Mouse (Mus musculus) lung, adult 2 months (tissue): ENCODE data around the gene Glmp. TPM values are rescaled to one million over a fixed set of nuclear protein-coding genes. Genes with fewer than 3 reads are reported as not detected.

Experiments
- DNase-seq: peaks from one replicate; pipeline ENCODE4 v3.0.0; 2022
- H3K4me1 ChIP-seq: fragments of 200-500 bp; 2 replicates; pipeline ENCODE4 v1.6.1; 2011; ENCODE audit warnings: low read length; ENCODE audit not compliant: control insufficient read depth, insufficient read depth
- H3K4me3 ChIP-seq: fragments of 200-500 bp; replicated peaks from 2 replicates; pipeline ENCODE3; 2011; ENCODE audit warnings: low read depth, mild to moderate bottlenecking, control low read depth, low read length; ENCODE audit errors: extremely low read depth
- CTCF ChIP-seq: fragments of 200-500 bp; IDR thresholded peaks from 2 replicates; pipeline ENCODE4 v1.5.1; 2011; ENCODE audit warnings: mild to moderate bottlenecking, low read length, control low read depth; ENCODE audit not compliant: insufficient read depth
- POLR2A ChIP-seq: fragments of 200-500 bp; IDR thresholded peaks from 2 replicates; pipeline ENCODE4 v1.6.1; 2011; ENCODE audit warnings: low read depth, mild to moderate bottlenecking, control low read depth, low read length, borderline replicate concordance; ENCODE audit errors: extremely low read depth
- WGBS: fragments of 180-500 bp; shearing (Covaris S2); methylation state at CpG from one replicate; pipeline ENCODE4 v1.1.7; 2018; 5-methylcytosine and 5-hydroxymethylcytosine counted together
- polyA plus RNA-seq: library from polyadenylated mRNA; depleted of rRNA; stranded (reverse); fragments of >200 nt; gene quantifications from 2 replicates; pipeline ENCODE4 v1.2.3, GENCODE M21; 2012

The Glmp gene
- polyA plus RNA-seq, 1 experiment: 183 TPM

GRCm38 (mm10) chr3:88296110-88296560, 28.7 kb upstream of the Glmp start:
- Histone ChIP-seq H3K4me3 (peak overlapping the region; percentile 85), H3K4me1 (peaks cover 7% of the 10 kb centered on the region)
- under 1% methylated on average over 12 of the region's 12 CpGs for WGBS
- TF ChIP-seq CTCF (no peak), POLR2A (no peak)
- DNase-seq: no peak

DNA sequence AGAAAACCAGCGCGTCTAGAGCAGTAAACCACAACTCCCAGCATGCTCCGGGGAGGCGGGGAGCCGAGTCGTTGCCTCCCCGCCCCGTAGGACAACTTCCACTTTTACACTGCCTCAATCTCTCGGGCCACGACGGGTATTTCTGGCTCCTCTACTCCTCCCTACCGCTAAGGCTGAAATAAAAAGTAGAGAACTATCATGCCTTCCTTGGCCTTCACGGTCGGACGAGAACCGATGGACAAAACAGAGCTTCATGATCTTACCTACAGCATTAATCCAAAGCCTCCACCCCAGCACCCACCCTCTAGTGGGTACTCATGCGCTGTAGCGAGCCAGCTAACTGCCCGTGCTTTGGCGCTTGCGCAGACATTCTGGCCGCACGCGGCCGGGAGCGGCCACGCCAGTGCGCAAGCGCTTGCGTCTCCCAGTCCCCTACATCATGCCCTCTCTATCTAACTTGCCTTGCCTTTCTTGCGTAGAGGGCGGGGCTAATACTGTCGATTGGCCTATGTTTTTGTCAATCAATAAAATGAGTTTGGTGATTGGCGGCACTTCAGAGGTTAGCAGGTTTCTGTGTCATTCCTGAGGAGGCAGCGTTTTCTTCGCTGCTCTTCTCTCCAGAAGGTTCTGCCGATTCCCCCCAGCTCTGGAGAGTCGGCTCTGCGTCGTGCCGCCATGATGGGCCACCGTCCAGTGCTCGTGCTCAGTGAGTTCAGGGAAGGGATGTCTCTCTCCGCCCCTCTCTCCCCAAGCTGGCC, 28.1 kb upstream of the Glmp start, which contains the start of the genes Tsacc and Cct3:
Gene Tsacc (minus strand): TSS at position 439 of the 758 bp plus-strand sequence.
Gene Cct3 (plus strand): TSS at position 556 of the 758 bp plus-strand sequence.
- WGBS: under 1% methylated on average over 44 of the region's 44 CpGs
- Histone ChIP-seq H3K4me1 (peaks cover 7% of the 10 kb centered on the region), H3K4me3 (peak within 1 kb of the TSS; percentile 96)
- TF ChIP-seq CTCF: no peak
- TF ChIP-seq POLR2A: peak; percentile 81
- peak; percentile 90 for DNase-seq

GRCm38 (mm10) chr3:88297321-88297851, 27.4 kb upstream of the Glmp start:
- no peak for DNase-seq
- TF ChIP-seq CTCF (no peak), POLR2A (no peak)
- Histone ChIP-seq H3K4me3 (peak overlapping the region; percentile 96), H3K4me1 (peaks cover 7% of the 10 kb centered on the region)
- WGBS: under 1% methylated on average over 30 of the region's 30 CpGs

- peaks cover 7% of the 10 kb centered on the region for H3K4me1 ChIP-seq
- TF ChIP-seq POLR2A (no peak), CTCF (no peak)
- 82% methylated on average over 1 of the region's 1 CpGs for WGBS
These were observed 25.7 kb upstream of the Glmp start for GRCm38 (mm10) chr3:88299172-88299571.

DNA sequence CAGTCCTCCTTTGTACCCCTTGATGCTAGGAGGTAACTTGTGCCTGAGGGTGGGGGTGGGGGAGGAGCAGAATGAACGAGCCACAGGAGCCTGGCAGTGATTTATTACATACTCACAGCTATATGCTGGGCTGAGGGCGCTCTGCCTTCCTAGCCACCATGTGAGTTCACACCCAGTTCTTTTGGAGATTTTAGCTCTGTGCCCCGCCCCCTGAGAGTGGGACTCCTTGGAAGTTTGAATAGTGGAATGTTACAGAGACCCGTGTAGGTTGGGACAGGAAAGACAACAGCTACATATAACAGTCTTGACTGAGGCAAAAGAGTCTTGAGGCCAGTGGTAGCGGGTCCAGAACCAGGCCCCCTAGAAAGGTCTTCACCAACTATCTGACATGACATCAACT, 4.1 kb downstream of the Glmp start:
- peaks cover 9% of the 10 kb centered on the region for H3K4me1 ChIP-seq
- WGBS: 69% methylated on average over 5 of the region's 5 CpGs
- H3K4me3 ChIP-seq: no peak overlapping the region
- TF ChIP-seq CTCF (no peak), POLR2A (no peak)
- DNase-seq: no peak

More at GRCm38 (mm10) chr3:88299172-88299571, 25.7 kb upstream of the Glmp start:
- no peak overlapping the region for H3K4me3 ChIP-seq
- DNase-seq: no peak

DNA sequence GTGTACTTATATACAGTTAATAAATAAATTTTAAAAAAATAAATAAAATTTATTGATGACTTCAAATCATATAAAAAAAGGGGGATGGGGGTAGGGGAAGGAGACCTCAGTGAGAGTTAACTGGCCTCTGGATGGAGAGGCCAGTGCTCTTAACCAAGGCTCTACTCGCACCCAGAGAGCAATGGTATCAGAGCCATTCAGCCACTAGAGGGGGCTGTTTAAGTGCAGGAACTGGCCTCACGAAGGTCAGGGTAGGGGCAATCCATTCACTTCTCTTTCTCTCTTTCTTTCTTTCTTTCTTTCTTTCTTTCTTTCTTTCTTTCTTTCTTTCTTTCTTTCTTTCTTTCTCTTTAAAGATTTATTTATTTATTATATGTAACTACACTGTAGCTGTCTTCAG, 6.5 kb downstream of the Glmp start:
- TF ChIP-seq POLR2A (no peak), CTCF (peak; percentile 80)
- peak; percentile 26 for DNase-seq
- WGBS: 16% methylated on average over 2 of the region's 2 CpGs
- no peak overlapping the region for H3K4me3 ChIP-seq
- no peaks in the 10 kb centered on the region for H3K4me1 ChIP-seq

GRCm38 (mm10) chr3:88334029-88334658, 9.3 kb downstream of the Glmp start:
- Histone ChIP-seq H3K4me3 (peak overlapping the region; percentile 15), H3K4me1 (peaks cover 7% of the 10 kb centered on the region)
- 53% methylated on average over 12 of the region's 12 CpGs for WGBS
- DNase-seq: peak; percentile 40
- no peak for TF ChIP-seq CTCF
- peak; percentile 41; the same call in 1 of the 2 replicates for TF ChIP-seq POLR2A

DNA sequence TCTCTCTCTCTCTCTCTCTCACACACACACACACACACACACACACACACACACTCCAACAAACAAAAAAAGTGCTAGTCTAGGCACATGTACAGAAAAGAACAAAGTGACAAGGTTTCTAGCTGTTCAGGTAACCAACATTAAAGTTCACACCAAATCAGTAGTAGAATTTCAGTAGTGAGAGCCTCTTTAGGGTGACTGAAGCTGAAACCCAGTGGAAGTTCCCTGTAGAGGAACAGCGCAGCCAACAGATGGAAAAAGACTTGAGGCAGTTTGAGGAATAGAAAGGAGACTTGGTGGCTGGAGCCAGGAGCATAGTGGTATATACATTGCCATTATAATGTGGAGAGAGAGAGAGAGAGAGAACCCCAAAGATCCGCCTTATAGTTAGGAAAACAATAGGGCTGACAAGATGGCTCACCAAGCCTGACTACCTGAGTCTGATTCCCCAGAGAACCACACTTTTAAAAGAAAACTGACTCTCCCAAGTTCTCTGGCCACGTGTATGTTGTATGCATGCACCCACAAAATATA, 10.1 kb downstream of the Glmp start:
- WGBS: 31% methylated on average over 3 of the region's 3 CpGs
- TF ChIP-seq POLR2A (no peak), CTCF (no peak)
- Histone ChIP-seq H3K4me1 (peaks cover 7% of the 10 kb centered on the region), H3K4me3 (no peak overlapping the region)
- no peak for DNase-seq

GRCm38 (mm10) chr3:88335436-88336053, 10.7 kb downstream of the Glmp start:
- under 1% methylated on average over 27 of the region's 27 CpGs for WGBS
- TF ChIP-seq CTCF (no peak), POLR2A (no peak)
- peaks cover 7% of the 10 kb centered on the region for H3K4me1 ChIP-seq
- no peak for DNase-seq
- peak overlapping the region; percentile 99 for H3K4me3 ChIP-seq
